Mouse (Mus musculus): Measurements from ENCODE around the gene Ccl6. TPM values are rescaled to one million over a fixed set of nuclear protein-coding genes. Genes with fewer than 3 reads are reported as not detected.

The Ccl6 gene
- total and polyA plus RNA-seq, 3 experiments: 0.30 to 1.2 (median 0.93) TPM

GRCm38 (mm10) chr11:83598991-83599390 is 6.1 kb upstream of the Ccl6 start:
- Histone ChIP-seq H3K36me3 (replicated peaks in 1 of 2; ENCODE audit: control insufficient read depth in 1 of 2, insufficient read depth in 1 of 2, low read length in 1 of 2) (no peaks in the 10 kb centered on the region), H3K79me2 (replicated peaks; ENCODE audit: control insufficient read depth, extremely low read depth, insufficient read depth, poor library complexity, severe bottlenecking) (no peaks in the 10 kb centered on the region), H3K4me3 (replicated peaks in 1 of 3; ENCODE audit: low read depth in 2 of 3, low read length in 2 of 3, poor library complexity in 1 of 3) (no peak overlapping the region), H3K27ac (ENCODE audit: insufficient read depth, low read depth) (no peak overlapping the region), H3K9me3 (replicated peaks; ENCODE audit: low read length) (no peaks in the 10 kb centered on the region), H3K4me1 (ENCODE audit: control insufficient read depth in 1 of 2, insufficient read depth in 2 of 2) (peaks cover 6 to 34% of the 10 kb centered on the region in 2 experiments), H3K4me2 (ENCODE audit: insufficient read depth, low read depth, poor library complexity, severe bottlenecking) (no peak overlapping the region), H3K9ac (ENCODE audit: insufficient read depth, low read depth) (no peak overlapping the region), H3K27me3 (replicated peaks) (no peaks in the 10 kb centered on the region)
- in situ Hi-C loops (cut with MboI; ENCODE audit: low pct_ligation_motif_present, low pct_unique_long_range_greater_than_20kb, low sequenced_read_pairs) (no loop called here), dilution Hi-C loops (cut with MboI; ENCODE audit: extremely low pct_ligation_motif_present, extremely low pct_unique_long_range_greater_than_20kb, low sequenced_read_pairs) (no loop called here)
- TF ChIP-seq ZMIZ1 (IDR thresholded peaks at IDR 0.05; ENCODE audit: low read depth, low read length) (no peak), RAD21 (IDR thresholded peaks at IDR 0.05; ENCODE audit: low read depth, low read length) (no peak), SIN3A (IDR thresholded peaks at IDR 0.05; ENCODE audit: low read length) (no peak), MAZ (IDR thresholded peaks at IDR 0.05; ENCODE audit: low read depth, low read length) (no peak), HCFC1 (IDR thresholded peaks at IDR 0.05; ENCODE audit: low read depth, low read length) (no peak), EP300 (IDR thresholded peaks at IDR 0.05; ENCODE audit: low read length) (no peak), BHLHE40 (IDR thresholded peaks at IDR 0.05; ENCODE audit: low read depth, low read length) (no peak), CTCF (conservative IDR thresholded peaks at IDR 0.05 in 1 of 2, IDR thresholded peaks at IDR 0.05 in 1 of 2; ENCODE audit: low read depth in 2 of 2, low read length in 2 of 2) (no peak), POLR2AphosphoS2 (IDR thresholded peaks at IDR 0.05; ENCODE audit: low read depth, low read length) (no peak), USF2 (conservative IDR thresholded peaks at IDR 0.05; ENCODE audit: low read depth, low read length) (no peak), ELF1 (IDR thresholded peaks at IDR 0.05; ENCODE audit: low read depth, low read length) (no peak), CHD1 (IDR thresholded peaks at IDR 0.05; ENCODE audit: low read depth, low read length) (no peak), JUND (conservative IDR thresholded peaks at IDR 0.05; ENCODE audit: low read depth, low read length) (no peak), ZC3H11A (IDR thresholded peaks at IDR 0.05; ENCODE audit: low read depth, low read length) (no peak), IRF4 (IDR thresholded peaks at IDR 0.05; ENCODE audit: low read depth, low read length) (no peak), SMC3 (IDR thresholded peaks at IDR 0.05; ENCODE audit: low read depth, low read length) (no peak)
- DNase-seq (ENCODE audit: extremely low read depth): no peak

- TF ChIP-seq ZNF384 (IDR thresholded peaks at IDR 0.05; ENCODE audit: low read depth, low read length) (no peak), JUN (IDR thresholded peaks at IDR 0.05; ENCODE audit: insufficient read depth, low read depth, low read length) (no peak), USF1 (IDR thresholded peaks at IDR 0.05; ENCODE audit: low read depth, low read length) (no peak), PAX5 (IDR thresholded peaks at IDR 0.05; ENCODE audit: low read length) (no peak), RCOR1 (conservative IDR thresholded peaks at IDR 0.05; ENCODE audit: low read depth, low read length) (no peak), JUND (conservative IDR thresholded peaks at IDR 0.05; ENCODE audit: low read depth, low read length) (no peak), EP300 (IDR thresholded peaks at IDR 0.05; ENCODE audit: low read length) (no peak), POLR2A (IDR thresholded peaks at IDR 0.05; ENCODE audit: low read depth, low read length) (no peak), TCF12 (IDR thresholded peaks at IDR 0.05; ENCODE audit: low read depth, low read length) (no peak), ZC3H11A (IDR thresholded peaks at IDR 0.05; ENCODE audit: low read depth, low read length) (no peak), ELF1 (IDR thresholded peaks at IDR 0.05; ENCODE audit: low read depth, low read length) (no peak), UBTF (IDR thresholded peaks at IDR 0.05; ENCODE audit: low read depth, low read length) (no peak), NELFE (IDR thresholded peaks at IDR 0.05; ENCODE audit: low read depth, low read length) (no peak)
- DNase-seq (ENCODE audit: extremely low read depth): no peak
- dilution Hi-C loops (cut with MboI; ENCODE audit: extremely low pct_ligation_motif_present, extremely low pct_unique_long_range_greater_than_20kb, low sequenced_read_pairs): no loop called here
- no peak overlapping the region for H3K27ac ChIP-seq (ENCODE audit: insufficient read depth, low read depth)
- peaks cover 7 to 41% of the 10 kb centered on the region in 2 experiments for H3K4me1 ChIP-seq (ENCODE audit: control insufficient read depth in 1 of 2, insufficient read depth in 2 of 2)
- no peak overlapping the region for H3K4me3 ChIP-seq (replicated peaks in 1 of 3; ENCODE audit: low read depth in 2 of 3, low read length in 2 of 3, poor library complexity in 1 of 3)
- no peak overlapping the region for H3K4me2 ChIP-seq (ENCODE audit: insufficient read depth, low read depth, poor library complexity, severe bottlenecking)
- no peaks in the 10 kb centered on the region for H3K27me3 ChIP-seq (replicated peaks)
- no peak overlapping the region for H3K9ac ChIP-seq (ENCODE audit: insufficient read depth, low read depth)
- no peaks in the 10 kb centered on the region for H3K79me2 ChIP-seq (replicated peaks; ENCODE audit: control insufficient read depth, extremely low read depth, insufficient read depth, poor library complexity, severe bottlenecking)
- H3K9me3 ChIP-seq (replicated peaks; ENCODE audit: low read length): no peaks in the 10 kb centered on the region
- in situ Hi-C loops (cut with MboI; ENCODE audit: low pct_ligation_motif_present, low pct_unique_long_range_greater_than_20kb, low sequenced_read_pairs): no loop called here
- H3K36me3 ChIP-seq (replicated peaks in 1 of 2; ENCODE audit: control insufficient read depth in 1 of 2, insufficient read depth in 1 of 2, low read length in 1 of 2): no peaks in the 10 kb centered on the region
Observed at GRCm38 (mm10) chr11:83598207-83598837, 5.4 kb upstream of the Ccl6 start.

All from CH12.LX (cell line).